Mouse (Mus musculus): ENCODE results near the gene Grik2. TPM values are rescaled to one million over a fixed set of nuclear protein-coding genes. Genes with fewer than 3 reads are reported as not detected.

Grik2 gene
- polyA plus RNA-seq (2014; fragmentation: Nextera tagmentation; extraction: Ambion mirVana), result 7.8 and 7.9 TPM in 2 replicates

- Histone ChIP-seq H3K4me3 (ENCODE audit: low read depth, low read length) (peak within 1 kb of the TSS; percentile 64), H3K4me1 (ENCODE audit: control insufficient read depth, insufficient read depth, low read length) (no peaks in the 10 kb centered on the region), H3K4me2 (ENCODE audit: low read depth) (peak within 1 kb of the TSS; percentile 79), H3K9me3 (ENCODE audit: control insufficient read depth, low read length) (no peaks in the 10 kb centered on the region), H3K9ac (ENCODE audit: low read length) (peak within 1 kb of the TSS; percentile 73), H3K27me3 (ENCODE audit: control insufficient read depth, insufficient read depth, low read length) (no peaks in the 10 kb centered on the region), H3K27ac (ENCODE audit: low read depth, low read length) (peak within 1 kb of the TSS; percentile 39; the same call in 1 of the 2 replicates), H3K36me3 (ENCODE audit: control insufficient read depth, insufficient read depth, low read length) (no peaks in the 10 kb centered on the region)
- ATAC-seq (ENCODE audit: insufficient read depth, low FRiP score, low TSS enrichment) (peak; percentile 89), DNase-seq (ENCODE audit: low spot score) (peak; percentile 88)
- 0% methylated on average over 41 of the region's 41 CpGs for WGBS
Measured at GRCm38 (mm10) chr10:49788381-49788906, at the start of gene Grik2. Gene Grik2 (minus strand): TSS chr10:49788766.

GRCm38 (mm10) chr10:49834392-49834791 lies 45.8 kb upstream of the Grik2 start:
- no peak for ATAC-seq (ENCODE audit: insufficient read depth, low FRiP score, low TSS enrichment)
- Histone ChIP-seq H3K27me3 (ENCODE audit: control insufficient read depth, insufficient read depth, low read length) (no peaks in the 10 kb centered on the region), H3K9ac (ENCODE audit: low read length) (no peak overlapping the region), H3K36me3 (ENCODE audit: control insufficient read depth, insufficient read depth, low read length) (no peaks in the 10 kb centered on the region), H3K9me3 (ENCODE audit: control insufficient read depth, low read length) (no peaks in the 10 kb centered on the region), H3K4me3 (ENCODE audit: low read depth, low read length) (no peak overlapping the region), H3K27ac (ENCODE audit: low read depth, low read length) (no peak overlapping the region), H3K4me2 (ENCODE audit: low read depth) (no peak overlapping the region), H3K4me1 (ENCODE audit: control insufficient read depth, insufficient read depth, low read length) (no peaks in the 10 kb centered on the region)
- no peak for DNase-seq (ENCODE audit: low spot score)
- WGBS, result 91% methylated on average over 3 of the region's 3 CpGs

DNA sequence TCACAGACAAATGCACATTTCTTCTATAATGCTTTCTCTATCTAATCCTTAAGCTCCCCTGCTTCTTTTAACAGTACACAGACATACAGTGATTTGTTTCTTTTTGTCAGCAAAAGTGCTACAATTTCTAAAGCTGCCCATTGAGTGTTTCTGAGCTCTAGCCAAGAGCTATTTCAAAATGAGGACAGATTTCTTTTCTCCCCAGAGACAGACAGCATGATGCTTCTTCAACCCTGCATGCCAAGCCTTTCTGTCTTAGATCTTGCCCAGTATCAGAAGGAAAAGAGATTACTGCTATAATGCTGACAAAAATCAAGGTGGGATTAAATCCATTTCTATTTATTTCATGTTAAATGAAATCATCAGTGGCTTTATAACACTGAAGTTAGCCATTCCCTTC lies 18.7 kb upstream of the Grik2 start:
- H3K9me3 ChIP-seq (ENCODE audit: control insufficient read depth, low read length), result no peaks in the 10 kb centered on the region
- no peaks in the 10 kb centered on the region for H3K36me3 ChIP-seq (ENCODE audit: control insufficient read depth, insufficient read depth, low read length)
- no peaks in the 10 kb centered on the region for H3K4me1 ChIP-seq (ENCODE audit: control insufficient read depth, insufficient read depth, low read length)
- no peak overlapping the region for H3K4me3 ChIP-seq (ENCODE audit: low read depth, low read length)
- H3K4me2 ChIP-seq (ENCODE audit: low read depth), result no peak overlapping the region
- DNase-seq (ENCODE audit: low spot score) (no peak), ATAC-seq (ENCODE audit: insufficient read depth, low FRiP score, low TSS enrichment) (no peak)
- H3K27me3 ChIP-seq (ENCODE audit: control insufficient read depth, insufficient read depth, low read length), result no peaks in the 10 kb centered on the region
- H3K9ac ChIP-seq (ENCODE audit: low read length), result no peak overlapping the region
- no peak overlapping the region for H3K27ac ChIP-seq (ENCODE audit: low read depth, low read length)

DNA sequence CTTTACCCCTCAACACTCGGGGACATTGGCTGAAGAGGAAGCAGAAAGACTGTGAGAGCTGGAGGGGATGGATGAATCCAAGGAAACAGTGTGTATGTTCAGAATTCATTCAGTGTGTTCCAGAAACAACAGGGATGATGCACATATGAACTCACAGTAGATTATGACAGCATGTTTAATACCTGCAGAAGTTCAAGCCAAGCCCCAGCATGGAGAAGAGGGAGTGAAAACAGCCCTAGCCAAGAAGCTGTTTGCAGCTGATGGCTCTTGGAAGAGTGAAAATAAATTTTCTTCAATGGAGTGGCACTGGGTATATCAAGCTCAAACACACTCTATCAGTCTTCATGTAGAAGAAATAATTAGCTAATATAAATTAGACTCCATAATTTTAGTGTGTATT lies 12.4 kb upstream of the Grik2 start:
- WGBS, result 89% methylated on average over 1 of the region's 1 CpGs

DNA sequence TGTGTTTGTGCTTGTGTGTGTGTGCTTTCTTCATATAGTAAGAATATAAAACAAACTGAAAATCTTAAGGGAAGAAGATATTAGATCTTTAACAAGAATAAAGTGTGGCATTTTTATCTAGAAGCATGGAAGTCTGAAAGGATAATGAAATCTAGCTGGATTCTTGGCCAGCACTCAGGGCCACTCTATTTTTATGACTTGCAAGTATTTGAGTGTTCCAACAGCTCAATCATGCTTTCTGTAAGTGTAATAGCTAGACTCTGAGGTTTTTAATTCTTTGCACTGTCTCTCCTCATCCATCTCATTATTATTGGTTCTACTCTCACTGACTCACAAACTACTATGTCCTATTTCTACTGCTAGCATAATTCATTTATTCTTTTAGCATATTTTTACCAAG lies 5.6 kb upstream of the Grik2 start:
- Histone ChIP-seq H3K36me3 (ENCODE audit: control insufficient read depth, insufficient read depth, low read length) (no peaks in the 10 kb centered on the region), H3K9ac (ENCODE audit: low read length) (no peak overlapping the region), H3K4me3 (ENCODE audit: low read depth, low read length) (no peak overlapping the region), H3K4me2 (ENCODE audit: low read depth) (no peak overlapping the region), H3K4me1 (ENCODE audit: control insufficient read depth, insufficient read depth, low read length) (no peaks in the 10 kb centered on the region), H3K27ac (ENCODE audit: low read depth, low read length) (no peak overlapping the region), H3K27me3 (ENCODE audit: control insufficient read depth, insufficient read depth, low read length) (no peaks in the 10 kb centered on the region), H3K9me3 (ENCODE audit: control insufficient read depth, low read length) (no peaks in the 10 kb centered on the region)
- ATAC-seq (ENCODE audit: insufficient read depth, low FRiP score, low TSS enrichment) (no peak), DNase-seq (ENCODE audit: low spot score) (no peak)

More for the DNA sequence above, 12.4 kb upstream of the Grik2 start:
- Histone ChIP-seq H3K27me3 (ENCODE audit: control insufficient read depth, insufficient read depth, low read length) (no peaks in the 10 kb centered on the region), H3K4me3 (ENCODE audit: low read depth, low read length) (no peak overlapping the region), H3K4me2 (ENCODE audit: low read depth) (no peak overlapping the region), H3K36me3 (ENCODE audit: control insufficient read depth, insufficient read depth, low read length) (no peaks in the 10 kb centered on the region), H3K9me3 (ENCODE audit: control insufficient read depth, low read length) (no peaks in the 10 kb centered on the region), H3K4me1 (ENCODE audit: control insufficient read depth, insufficient read depth, low read length) (no peaks in the 10 kb centered on the region), H3K27ac (ENCODE audit: low read depth, low read length) (no peak overlapping the region), H3K9ac (ENCODE audit: low read length) (no peak overlapping the region)
- ATAC-seq (ENCODE audit: insufficient read depth, low FRiP score, low TSS enrichment), result no peak
- no peak for DNase-seq (ENCODE audit: low spot score)

DNA sequence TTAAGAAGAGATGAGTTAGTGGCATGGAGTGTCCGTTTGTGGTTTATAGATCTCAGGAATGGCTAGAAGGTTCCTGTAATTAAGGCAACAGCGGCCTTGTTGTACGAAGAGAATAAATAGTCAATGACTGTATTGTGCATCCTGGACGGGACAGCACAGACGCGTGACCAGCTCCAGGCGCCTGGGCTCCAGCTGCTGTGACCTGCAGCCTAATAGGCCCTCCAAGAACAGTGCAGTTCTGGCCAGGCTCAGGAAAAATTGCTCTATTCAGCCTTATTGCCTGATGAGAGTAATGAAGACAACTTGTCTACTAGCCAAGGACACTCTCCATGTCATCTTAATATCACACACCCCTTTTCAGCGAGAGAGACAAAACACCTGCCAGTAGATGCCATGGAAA lies 1.8 kb upstream of the Grik2 start:
- H3K9ac ChIP-seq (ENCODE audit: low read length), result no peak overlapping the region
- no peaks in the 10 kb centered on the region for H3K4me1 ChIP-seq (ENCODE audit: control insufficient read depth, insufficient read depth, low read length)
- no peaks in the 10 kb centered on the region for H3K36me3 ChIP-seq (ENCODE audit: control insufficient read depth, insufficient read depth, low read length)
- H3K27ac ChIP-seq (ENCODE audit: low read depth, low read length), result no peak overlapping the region
- H3K4me2 ChIP-seq (ENCODE audit: low read depth), result no peak overlapping the region
- H3K4me3 ChIP-seq (ENCODE audit: low read depth, low read length), result no peak overlapping the region
- DNase-seq (ENCODE audit: low spot score) (no peak), ATAC-seq (ENCODE audit: insufficient read depth, low FRiP score, low TSS enrichment) (no peak)
- 37% methylated on average over 8 of the region's 8 CpGs for WGBS
- H3K9me3 ChIP-seq (ENCODE audit: control insufficient read depth, low read length), result no peaks in the 10 kb centered on the region
- H3K27me3 ChIP-seq (ENCODE audit: control insufficient read depth, insufficient read depth, low read length), result no peaks in the 10 kb centered on the region

DNA sequence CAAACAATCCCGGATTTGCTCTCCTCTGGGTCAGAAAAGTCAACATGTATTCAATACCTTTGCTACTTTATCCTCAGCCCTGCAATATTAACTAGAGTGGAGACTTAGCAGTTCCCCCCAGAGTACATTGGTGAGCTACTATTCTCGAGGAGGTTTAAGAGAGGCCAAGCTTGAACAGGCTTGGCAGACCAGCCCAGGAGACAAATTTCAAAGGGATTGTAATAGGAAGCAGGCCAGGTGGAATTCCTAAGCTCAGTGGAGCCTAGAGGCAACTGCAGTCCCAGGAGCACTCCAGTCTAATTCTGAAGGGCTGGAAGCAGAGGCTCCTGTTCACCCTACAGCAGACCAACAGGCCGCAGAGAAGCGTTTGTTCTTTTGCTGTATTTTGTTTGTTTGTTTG lies 1.1 kb upstream of the Grik2 start:
- Histone ChIP-seq H3K4me1 (ENCODE audit: control insufficient read depth, insufficient read depth, low read length) (no peaks in the 10 kb centered on the region), H3K4me3 (ENCODE audit: low read depth, low read length) (no peak overlapping the region), H3K9me3 (ENCODE audit: control insufficient read depth, low read length) (no peaks in the 10 kb centered on the region), H3K27me3 (ENCODE audit: control insufficient read depth, insufficient read depth, low read length) (no peaks in the 10 kb centered on the region), H3K36me3 (ENCODE audit: control insufficient read depth, insufficient read depth, low read length) (no peaks in the 10 kb centered on the region), H3K27ac (ENCODE audit: low read depth, low read length) (no peak overlapping the region), H3K4me2 (ENCODE audit: low read depth) (no peak overlapping the region), H3K9ac (ENCODE audit: low read length) (no peak overlapping the region)
- DNase-seq (ENCODE audit: low spot score) (no peak), ATAC-seq (ENCODE audit: insufficient read depth, low FRiP score, low TSS enrichment) (no peak)
- WGBS, result 51% methylated on average over 4 of the region's 4 CpGs

- H3K9me3 ChIP-seq (ENCODE audit: control insufficient read depth, low read length), result no peaks in the 10 kb centered on the region
- peak overlapping the region; percentile 73 for H3K9ac ChIP-seq (ENCODE audit: low read length)
- no peaks in the 10 kb centered on the region for H3K27me3 ChIP-seq (ENCODE audit: control insufficient read depth, insufficient read depth, low read length)
- H3K4me3 ChIP-seq (ENCODE audit: low read depth, low read length), result peak overlapping the region; percentile 64
- ATAC-seq (ENCODE audit: insufficient read depth, low FRiP score, low TSS enrichment), result peak; percentile 30
- no peak for DNase-seq (ENCODE audit: low spot score)
- H3K27ac ChIP-seq (ENCODE audit: low read depth, low read length), result no peak overlapping the region
- WGBS, result 8% methylated on average over 5 of the region's 5 CpGs
- H3K4me1 ChIP-seq (ENCODE audit: control insufficient read depth, insufficient read depth, low read length), result no peaks in the 10 kb centered on the region
- H3K36me3 ChIP-seq (ENCODE audit: control insufficient read depth, insufficient read depth, low read length), result no peaks in the 10 kb centered on the region
- H3K4me2 ChIP-seq (ENCODE audit: low read depth), result peak overlapping the region; percentile 79
Measured at GRCm38 (mm10) chr10:49788914-49789313, 348 bp upstream of the Grik2 start.

DNA sequence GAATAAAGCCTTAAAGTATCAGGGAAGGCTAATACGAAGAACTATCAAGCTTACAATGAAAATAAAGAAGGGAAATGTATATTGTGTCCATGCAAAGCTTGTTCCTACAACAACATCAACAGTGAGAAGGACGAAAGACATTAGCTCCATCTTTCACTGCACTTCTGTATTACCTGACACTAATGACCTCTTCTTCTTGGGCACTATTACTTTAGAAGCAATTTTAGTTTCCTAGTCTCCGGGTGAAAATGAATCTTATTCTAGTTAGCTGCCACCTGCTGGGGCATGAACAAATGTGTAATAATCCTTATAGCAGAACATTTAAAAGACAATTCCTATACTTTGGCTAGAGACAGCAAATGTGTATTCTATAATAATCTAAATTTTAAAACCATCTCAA lies 1.9 kb downstream of the Grik2 start:
- Histone ChIP-seq H3K4me3 (ENCODE audit: low read depth, low read length) (no peak overlapping the region), H3K4me1 (ENCODE audit: control insufficient read depth, insufficient read depth, low read length) (no peaks in the 10 kb centered on the region), H3K9me3 (ENCODE audit: control insufficient read depth, low read length) (no peaks in the 10 kb centered on the region), H3K36me3 (ENCODE audit: control insufficient read depth, insufficient read depth, low read length) (no peaks in the 10 kb centered on the region), H3K9ac (ENCODE audit: low read length) (no peak overlapping the region), H3K27me3 (ENCODE audit: control insufficient read depth, insufficient read depth, low read length) (no peaks in the 10 kb centered on the region), H3K27ac (ENCODE audit: low read depth, low read length) (no peak overlapping the region), H3K4me2 (ENCODE audit: low read depth) (0 out of 2 replicates have a peak overlapping the region, but pooled peaks have one; percentile 2)
- ATAC-seq (ENCODE audit: insufficient read depth, low FRiP score, low TSS enrichment) (no peak), DNase-seq (ENCODE audit: low spot score) (no peak)
- WGBS, result 50% methylated on average over 3 of the region's 3 CpGs
